In genomic region chr14:118690336-118690735, GRCm38 (mm10) we compare ENCODE assay signal across 10 mouse cellular contexts. TPM values are rescaled to one million over a fixed set of nuclear protein-coding genes. Genes with fewer than 3 reads are reported as not detected.
DNase-seq lines count a peak whose midpoint lies in the region; ATAC-seq and TF ChIP-seq lines count a peak whose summit lies in the region.
"Had no signal": no experiment of that assay in that cellular context is flagged by ENCODE, and none has a peak within 500 bp of the region (broad histone marks: within the 10 kb centered on the region; RNA-seq: fewer than 3 reads in every experiment).

No protein-coding gene starts in this region.

- no peaks in the 10 kb centered on the region for H3K27me3 ChIP-seq in kidney, adult 2 months (replicated peaks; ENCODE audit: control insufficient read depth, insufficient read depth, low read length)
- no peaks in the 10 kb centered on the region for H3K27me3 ChIP-seq in kidney, embryonic 14.5 days (ENCODE audit: control insufficient read depth, insufficient read depth, low read length)

- no peak for TF ChIP-seq CTCF in kidney, adult 2 months (conservative IDR thresholded peaks at IDR 0.05; ENCODE audit: insufficient read depth, insufficient read length, low read depth, low read length)

- H3K9me3 ChIP-seq in kidney, embryonic 14.5 days (ENCODE audit: control insufficient read depth, low read length), result no peaks in the 10 kb centered on the region

- H3K36me3 ChIP-seq in kidney, adult 2 months (ENCODE audit: control insufficient read depth, insufficient read depth, low read length), result no peaks in the 10 kb centered on the region
- no peaks in the 10 kb centered on the region for H3K36me3 ChIP-seq in kidney, embryonic 14.5 days (ENCODE audit: control insufficient read depth, insufficient read depth, low read length)

- H3K4me1 ChIP-seq in kidney, adult 2 months (ENCODE audit: control insufficient read depth, insufficient read depth, low read length), result peaks cover 16% of the 10 kb centered on the region
- H3K4me1 ChIP-seq in kidney, embryonic 14.5 days (ENCODE audit: control insufficient read depth, insufficient read depth, low read length), result peaks cover 14% of the 10 kb centered on the region

- TF ChIP-seq POLR2A in kidney, adult 2 months (IDR thresholded peaks at IDR 0.05; ENCODE audit: low read depth, low read length), result no peak

- WGBS in kidney, adult 2 months, result 60% methylated on average over 10 of the region's 10 CpGs
- WGBS in kidney, embryonic 14.5 days, result 80% methylated on average over 10 of the region's 10 CpGs

- ATAC-seq in kidney, embryonic 14.5 days (ENCODE audit: low FRiP score, low TSS enrichment), result no peak
- ATAC-seq in activated CD4-positive, CD25-positive, alpha-beta regulatory T cell, adult 4 months, result no peak
- ATAC-seq: inflammation-experienced regulatory T-cells, adult 6 months had no signal

- H3K4me2 ChIP-seq in kidney, embryonic 14.5 days (replicated peaks; ENCODE audit: low read depth, low read length), result no peak overlapping the region

- H3K4me3 ChIP-seq in kidney, adult 2 months (ENCODE audit: insufficient read depth, low read depth, low read length), result no peak overlapping the region
- H3K4me3 ChIP-seq in kidney, embryonic 14.5 days (ENCODE audit: low read length), result no peak overlapping the region
- H3K4me3 ChIP-seq: erythroblast, embryonic 14.5 days had no signal

- 0 out of 2 replicates have a peak overlapping the region, but pooled peaks have one; percentile 10 for H3K27ac ChIP-seq in kidney, adult 2 months (ENCODE audit: insufficient read depth, low read depth, low read length)
- H3K27ac ChIP-seq in kidney, embryonic 14.5 days (ENCODE audit: low read depth, low read length), result no peak overlapping the region

- H3K9ac ChIP-seq in kidney, embryonic 14.5 days (ENCODE audit: low read depth, low read length), result no peak overlapping the region

- DNase-seq in kidney, adult 2 months, result peak; percentile 50
- peak; percentile 14 for DNase-seq in testis, postnatal 14 days (ENCODE audit: low spot score)
- no peak for DNase-seq in testis, postnatal 10 days (ENCODE audit: low spot score)
- DNase-seq in kidney, postnatal 25 days, result peak; percentile 35 to 70
- DNase-seq in left cerebral cortex, adult 18-20 months (ENCODE audit: low spot score in 2 of 2), result no peak
- DNase-seq: adrenal gland, adult 2 months had no signal

RNA-seq across cellular contexts. Expression of gene Abcc4, which starts 15.7 kb away (rescaled TPM):
- 30.8 and 31.3 TPM in 2 replicates for polyA plus RNA-seq in kidney, adult 2 months (2012; rRNA removed)
- 5.4 and 12.2 TPM in 2 replicates for polyA plus RNA-seq in kidney, embryonic 14.5 days (2014; fragmentation: Nextera tagmentation; extraction: Ambion mirVana)
- polyA plus RNA-seq in activated CD4-positive, CD25-positive, alpha-beta regulatory T cell, adult 4 months (2017; shearing (Covaris generic)), result 1 to 10 TPM; 8.8 to 9.8 TPM
- 1 to 10 TPM; 8.4 to 9.8 TPM for total RNA-seq in left cerebral cortex, adult 18-20 months (2021)

Comparison
In these comparisons a context has a peak if more than half of its experiments do, and no peak if none do; other contexts are left out.
1. DNase-seq: peak in kidney, adult 2 months (single experiment), testis, postnatal 14 days (single experiment) and kidney, postnatal 25 days (2 of 2); none in testis, postnatal 10 days (single experiment) and left cerebral cortex, adult 18-20 months (0 of 2).